Mouse (Mus musculus) bone marrow, adult 2 months (tissue): ENCODE results near the gene Dnaaf5. TPM values are rescaled to one million over a fixed set of nuclear protein-coding genes. Genes with fewer than 3 reads are reported as not detected.
A peak's percentile ranks its signal among the peaks of the same experiment; 100 is the strongest.

Experiments used
- H3K27ac ChIP-seq: fragments of 200-500 bp; 2 replicates; pipeline ENCODE4 v1.5.1; 2012; ENCODE audit warnings: low read depth, mild to moderate bottlenecking, control low read depth, inconsistent platforms, low read length; ENCODE audit not compliant: control insufficient read depth, poor library complexity, insufficient read depth
- H3K4me1 ChIP-seq: fragments of 200-500 bp; 2 replicates; pipeline ENCODE4 v1.6.1; 2011; ENCODE audit warnings: low read length; ENCODE audit not compliant: control insufficient read depth, insufficient read depth
- H3K4me3 ChIP-seq: fragments of 200-500 bp; replicated peaks from 2 replicates; pipeline ENCODE3; 2011; ENCODE audit warnings: mild to moderate bottlenecking, low read depth, low read length, control low read depth; ENCODE audit not compliant: control insufficient read depth
- CTCF ChIP-seq: fragments of 200-500 bp; IDR thresholded peaks from 2 replicates; pipeline ENCODE4 v1.5.1; 2011; ENCODE audit warnings: low read length, control low read depth; ENCODE audit not compliant: control insufficient read depth, insufficient read depth
- POLR2A ChIP-seq: fragments of 200-500 bp; IDR thresholded peaks from 2 replicates; pipeline ENCODE4 v1.6.1; 2011; ENCODE audit warnings: low read depth, mild to moderate bottlenecking, control low read depth, low read length, borderline replicate concordance; ENCODE audit not compliant: control insufficient read depth
- WGBS: fragments of 180-500 bp; shearing (Covaris S2); methylation state at CpG from one replicate; pipeline ENCODE4 v1.1.7; 2018; 5-methylcytosine and 5-hydroxymethylcytosine counted together
- polyA plus RNA-seq: library from polyadenylated mRNA; stranded (reverse); fragments of >200 nt; gene quantifications from 2 replicates; pipeline ENCODE4 v1.2.4, GENCODE M21; 2011; ENCODE audit warnings: low replicate concordance; ENCODE audit not compliant: missing spikeins, insufficient read depth, insufficient read length

Dnaaf5 gene
- polyA plus RNA-seq, 1 experiment = 6.5 TPM

GRCm38 (mm10) chr5:139190958-139191357 lies 40.9 kb downstream of the Dnaaf5 start:
- no peak overlapping the region for H3K4me3 ChIP-seq
- TF ChIP-seq CTCF (no peak), POLR2A (no peak)
- peaks cover 3% of the 10 kb centered on the region for H3K4me1 ChIP-seq
- H3K27ac ChIP-seq = no peak overlapping the region
- 76% methylated on average over 5 of the region's 5 CpGs for WGBS

GRCm38 (mm10) chr5:139198779-139199178 lies 48.8 kb downstream of the Dnaaf5 start:
- TF ChIP-seq POLR2A (no peak), CTCF (no peak)
- Histone ChIP-seq H3K4me1 (peaks cover 23% of the 10 kb centered on the region), H3K27ac (no peak overlapping the region), H3K4me3 (no peak overlapping the region)
- 77% methylated on average over 3 of the region's 3 CpGs for WGBS

- 39% methylated on average over 2 of the region's 2 CpGs for WGBS
- H3K4me1 ChIP-seq = peaks cover 23% of the 10 kb centered on the region
- peak overlapping the region; percentile 65 for H3K4me3 ChIP-seq
Observed at GRCm38 (mm10) chr5:139199636-139199994, 49.6 kb downstream of the Dnaaf5 start.

GRCm38 (mm10) chr5:139199995-139200769 lies 50.2 kb downstream of the Dnaaf5 start, which contains the start of gene Sun1:
TSS of gene Sun1 (plus strand) at chr5:139200637.
- under 1% methylated on average over 64 of the region's 64 CpGs for WGBS
- Histone ChIP-seq H3K4me3 (peak within 1 kb of the TSS; percentile 84), H3K27ac (peak within 1 kb of the TSS; percentile 80), H3K4me1 (peaks cover 23% of the 10 kb centered on the region)
- TF ChIP-seq POLR2A (peak; percentile 63), CTCF (no peak)

More at GRCm38 (mm10) chr5:139199636-139199994, 49.6 kb downstream of the Dnaaf5 start:
- TF ChIP-seq POLR2A = no peak
- peak overlapping the region; percentile 73 for H3K27ac ChIP-seq

GRCm38 (mm10) chr5:139200770-139201569 lies 50.9 kb downstream of the Dnaaf5 start:
- TF ChIP-seq CTCF (no peak), POLR2A (no peak)
- peak overlapping the region; percentile 80 for H3K27ac ChIP-seq
- peak overlapping the region; percentile 84 for H3K4me3 ChIP-seq
- 2% methylated on average over 57 of the region's 57 CpGs for WGBS
- H3K4me1 ChIP-seq = peaks cover 19% of the 10 kb centered on the region

- Histone ChIP-seq H3K4me3 (peak overlapping the region; percentile 84), H3K27ac (no peak overlapping the region), H3K4me1 (peaks cover 11% of the 10 kb centered on the region)
- WGBS = 74% methylated on average over 11 of the region's 11 CpGs
- TF ChIP-seq CTCF (no peak), POLR2A (no peak)
Observed at GRCm38 (mm10) chr5:139202127-139202526, 52.1 kb downstream of the Dnaaf5 start.

- TF ChIP-seq POLR2A (no peak), CTCF (no peak)
Observed at GRCm38 (mm10) chr5:139203312-139203711, 53.3 kb downstream of the Dnaaf5 start.

GRCm38 (mm10) chr5:139206081-139206480 lies 56.1 kb downstream of the Dnaaf5 start:
- Histone ChIP-seq H3K27ac (no peak overlapping the region), H3K4me3 (no peak overlapping the region), H3K4me1 (peaks cover 4% of the 10 kb centered on the region)
- TF ChIP-seq POLR2A = no peak
- TF ChIP-seq CTCF = no peak
- WGBS = 85% methylated on average over 4 of the region's 4 CpGs

More at GRCm38 (mm10) chr5:139203312-139203711, 53.3 kb downstream of the Dnaaf5 start:
- no peak overlapping the region for H3K4me3 ChIP-seq
- peaks cover 6% of the 10 kb centered on the region for H3K4me1 ChIP-seq
- H3K27ac ChIP-seq = no peak overlapping the region
- 83% methylated on average over 5 of the region's 5 CpGs for WGBS

- no peak overlapping the region for H3K4me3 ChIP-seq
- WGBS = 22% methylated on average over 7 of the region's 7 CpGs
- no peak overlapping the region for H3K27ac ChIP-seq
- peaks cover 2% of the 10 kb centered on the region for H3K4me1 ChIP-seq
- TF ChIP-seq POLR2A (no peak), CTCF (no peak)
Observed at GRCm38 (mm10) chr5:139206525-139206924, 56.5 kb downstream of the Dnaaf5 start.
